Mouse (Mus musculus) CH12.LX (cell line): ENCODE results near the gene Fzd5.

Experiments
- BHLHE40 ChIP-seq: IDR thresholded peaks from 2 replicates; pipeline ENCODE4 v1.6.1; 2011; ENCODE audit warnings: mild to moderate bottlenecking, low read depth, low read length, improper control_type of control experiment
- CHD1 ChIP-seq: IDR thresholded peaks from 2 replicates; pipeline ENCODE4 v1.6.1; 2012; ENCODE audit warnings: low read depth, low read length, improper control_type of control experiment, inconsistent platforms
- CTCF ChIP-seq, 2 experiments: IDR thresholded peaks in 1 of 2; conservative IDR thresholded peaks in 1 of 2; 2 replicates each; pipeline ENCODE4 v1.5.1; 2011 to 2012; ENCODE audit warnings: low read depth in 2 of 2, low read length in 2 of 2, improper control_type of control experiment in 1 of 2, inconsistent platforms in 1 of 2, mild to moderate bottlenecking in 1 of 2, moderate library complexity in 1 of 2
- E2F4 ChIP-seq: IDR thresholded peaks from 2 replicates; pipeline ENCODE4 v1.6.1; 2011; ENCODE audit warnings: low read depth, low read length, improper control_type of control experiment; ENCODE audit not compliant: insufficient replicate concordance
- EP300 ChIP-seq: IDR thresholded peaks from 2 replicates; pipeline ENCODE4 v1.6.1; 2011; ENCODE audit warnings: low read length, improper control_type of control experiment
- ETS1 ChIP-seq: conservative IDR thresholded peaks from 2 replicates; pipeline ENCODE4 v1.6.1; 2012; ENCODE audit warnings: low read depth, mild to moderate bottlenecking, inconsistent platforms, low read length, improper control_type of control experiment, moderate library complexity
- HCFC1 ChIP-seq: IDR thresholded peaks from 2 replicates; pipeline ENCODE4 v1.6.1; 2012; ENCODE audit warnings: low read depth, mild to moderate bottlenecking, inconsistent platforms, low read length, improper control_type of control experiment
- JUND ChIP-seq: conservative IDR thresholded peaks from 2 replicates; pipeline ENCODE4 v1.6.1; 2011; ENCODE audit warnings: low read depth, low read length, improper control_type of control experiment
- MAX ChIP-seq: IDR thresholded peaks from 2 replicates; pipeline ENCODE4 v1.6.1; 2011; ENCODE audit warnings: low read length, improper control_type of control experiment
- MEF2A ChIP-seq: IDR thresholded peaks from 2 replicates; pipeline ENCODE4 v1.6.1; 2014; ENCODE audit warnings: low read depth, mild to moderate bottlenecking, inconsistent platforms, low read length, improper control_type of control experiment, borderline replicate concordance
- PAX5 ChIP-seq: IDR thresholded peaks from 2 replicates; pipeline ENCODE4 v1.6.1; 2012; ENCODE audit warnings: low read length, inconsistent platforms, mixed read lengths
- TCF12 ChIP-seq: IDR thresholded peaks from 2 replicates; pipeline ENCODE4 v1.6.1; 2014; ENCODE audit warnings: low read depth, mild to moderate bottlenecking, inconsistent platforms, low read length, improper control_type of control experiment
- USF1 ChIP-seq: IDR thresholded peaks from 2 replicates; pipeline ENCODE4 v1.6.1; 2014; ENCODE audit warnings: low read depth, mild to moderate bottlenecking, inconsistent platforms, low read length, improper control_type of control experiment
- ZNF384 ChIP-seq: IDR thresholded peaks from 2 replicates; pipeline ENCODE4 v1.6.1; 2012; ENCODE audit warnings: low read depth, low read length, improper control_type of control experiment, inconsistent platforms

DNA sequence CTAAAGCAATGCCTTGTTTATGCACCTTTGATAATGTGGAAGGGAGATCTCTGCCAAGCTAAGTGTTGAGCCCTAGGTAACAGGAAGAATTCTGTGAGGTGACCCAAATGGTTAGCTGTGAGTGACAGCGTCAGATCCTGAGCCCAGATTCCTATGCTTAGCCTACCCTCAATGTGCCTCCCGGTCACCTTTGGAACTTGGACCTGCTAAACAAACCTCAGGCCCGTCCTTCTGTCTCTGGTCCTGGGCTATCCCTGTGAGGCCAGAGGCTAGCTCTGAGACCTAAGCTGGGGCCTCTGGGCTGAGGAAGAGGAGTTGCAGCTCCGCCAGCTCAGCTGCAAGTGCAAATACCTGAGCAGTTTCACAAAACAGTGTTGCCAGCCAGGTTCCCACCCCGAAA lies 17.1 kb upstream of the Fzd5 start:
- TF ChIP-seq TCF12 (no peak), CHD1 (no peak), ZNF384 (no peak), PAX5 (no peak), CTCF (conservative IDR thresholded peaks at IDR 0.05 in 1 of 2, IDR thresholded peaks at IDR 0.05 in 1 of 2; ENCODE audit: low read depth in 2 of 2, low read length in 2 of 2) (no peak), USF1 (no peak), MEF2A (no peak), EP300 (no peak), HCFC1 (no peak), BHLHE40 (no peak), E2F4 (no peak), MAX (no peak), JUND (no peak), ETS1 (no peak)
